Comparison of ENCODE assay signal across 22 mouse cellular contexts in the genomic region with DNA sequence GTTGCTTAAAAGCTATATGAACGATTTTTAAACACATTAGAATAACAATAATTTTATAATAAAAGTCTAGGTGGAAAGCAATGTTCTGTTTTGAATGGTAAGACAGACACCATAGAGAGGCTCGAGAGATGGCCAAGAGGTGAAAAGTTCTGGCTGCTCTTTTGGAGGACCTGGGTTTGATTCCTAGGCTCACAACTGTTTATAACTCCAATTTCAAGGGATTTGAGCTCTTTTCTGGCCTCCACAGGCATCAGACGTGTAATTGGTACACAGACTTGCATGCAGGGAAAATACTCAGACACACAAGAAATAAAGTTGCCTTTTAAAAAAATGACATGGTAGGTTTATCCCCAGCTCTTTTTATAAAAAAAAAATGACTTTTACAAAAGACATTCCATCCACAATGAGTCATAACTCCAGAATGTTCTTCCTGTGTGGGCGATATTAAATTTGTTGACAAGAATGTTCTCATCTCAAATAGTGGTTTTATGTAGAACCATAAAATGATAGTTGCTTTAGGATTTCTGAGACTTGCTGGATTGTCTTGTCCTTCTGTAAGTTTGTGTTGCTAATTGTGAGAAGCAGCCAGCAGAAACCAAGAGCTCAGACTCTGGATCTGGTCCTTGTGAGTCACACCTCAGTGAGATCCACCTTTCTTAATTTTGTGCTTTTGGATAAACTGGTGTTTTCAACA. TPM values are rescaled to one million over a fixed set of nuclear protein-coding genes. Genes with fewer than 3 reads are reported as not detected.
DNase-seq lines count a peak whose midpoint lies in the region; TF ChIP-seq lines count a peak whose summit lies in the region.
"Had no signal": no experiment of that assay in that cellular context is flagged by ENCODE, and none has a peak within 500 bp of the region (broad histone marks: within the 10 kb centered on the region; RNA-seq: fewer than 3 reads in every experiment).

No protein-coding gene starts in this region.

- H3K27me3 ChIP-seq in C2C12 (ENCODE audit: control insufficient read depth, insufficient read depth, insufficient read length): no peaks in the 10 kb centered on the region
- H3K27me3 ChIP-seq: embryonic facial prominence, embryonic 13.5 days; forebrain, embryonic 13.5 days; limb, embryonic 15.5 days; lung, embryonic 15.5 days; megakaryocyte, embryonic 14.5 days had no signal

- H3ac ChIP-seq in C2C12 (ENCODE audit: control insufficient read depth, insufficient read length, low read depth): peak overlapping the region; percentile 6

- peaks cover 11% of the 10 kb centered on the region for H3K36me3 ChIP-seq in C2C12 (ENCODE audit: control insufficient read depth, insufficient read depth)
- H3K36me3 ChIP-seq: embryonic facial prominence, embryonic 13.5 days; hindbrain, embryonic 10.5 days; limb, embryonic 15.5 days; lung, embryonic 15.5 days had no signal

- intact Hi-C loops in gastrocnemius, adult 2 months (cut with DNase I): no loop called here
- intact Hi-C loops in gastrocnemius, postnatal 36 days (cut with DNase I): no loop called here

- peaks cover 88% of the 10 kb centered on the region for H3K79me2 ChIP-seq in C2C12 (ENCODE audit: control insufficient read depth, insufficient read depth)

- no peak overlapping the region for H3K4me3 ChIP-seq in gastrocnemius, adult 2 months
- no peak overlapping the region for H3K4me3 ChIP-seq in layer of hippocampus, adult 2 months
- H3K4me3 ChIP-seq in C2C12 (ENCODE audit: insufficient read depth, poor library complexity, severe bottlenecking): no peak overlapping the region
- no peak overlapping the region for H3K4me3 ChIP-seq in embryonic fibroblast, embryonic 13.5 days (ENCODE audit: insufficient read depth, low read length)
- H3K4me3 ChIP-seq: embryonic facial prominence, embryonic 13.5 days; forebrain, embryonic 13.5 days; hindbrain, embryonic 10.5 days; limb, embryonic 15.5 days; lung, embryonic 15.5 days; megakaryocyte, embryonic 14.5 days had no signal

- no peak for TF ChIP-seq POLR2A in embryonic fibroblast, embryonic 13.5 days (IDR thresholded peaks at IDR 0.05; ENCODE audit: low read depth, low read length)

- peak overlapping the region; percentile 83 for H3K27ac ChIP-seq in gastrocnemius, adult 2 months
- H3K27ac ChIP-seq in layer of hippocampus, adult 2 months: peak overlapping the region; percentile 81
- peak overlapping the region; percentile 100 for H3K27ac ChIP-seq in embryonic fibroblast, embryonic 13.5 days (ENCODE audit: insufficient read depth, low read length)
- H3K27ac ChIP-seq: embryonic facial prominence, embryonic 13.5 days; forebrain, embryonic 13.5 days; hindbrain, embryonic 10.5 days; limb, embryonic 15.5 days; lung, embryonic 15.5 days had no signal

- no peak for TF ChIP-seq CTCF in gastrocnemius, adult 2 months (IDR thresholded peaks at IDR 0.05)
- TF ChIP-seq CTCF in layer of hippocampus, adult 2 months (conservative IDR thresholded peaks at IDR 0.05): no peak
- TF ChIP-seq CTCF in C2C12 (IDR thresholded peaks at IDR 0.05; ENCODE audit: control insufficient read depth, insufficient read depth, insufficient read length): no peak
- TF ChIP-seq CTCF in embryonic fibroblast, embryonic 13.5 days (IDR thresholded peaks at IDR 0.05; ENCODE audit: borderline replicate concordance, insufficient read depth, low read length): no peak

- H3K79me3 ChIP-seq in C2C12 (ENCODE audit: low read depth): peaks cover 63% of the 10 kb centered on the region

- peaks cover 14% of the 10 kb centered on the region for H3K4me1 ChIP-seq in embryonic fibroblast, embryonic 13.5 days (ENCODE audit: control insufficient read depth, insufficient read depth, low read length)
- H3K4me1 ChIP-seq: embryonic facial prominence, embryonic 13.5 days; forebrain, embryonic 13.5 days; hindbrain, embryonic 10.5 days; limb, embryonic 15.5 days; lung, embryonic 15.5 days had no signal

- no peak for DNase-seq in gastrocnemius, adult 2 months
- DNase-seq in gastrocnemius, postnatal 36 days: no peak
- DNase-seq in layer of hippocampus, adult 2 months (ENCODE audit: low spot score in 2 of 2): peak in 1 of 2 experiments; percentile 56
- DNase-seq in layer of hippocampus, adult 9-10 months (ENCODE audit: low spot score): no peak
- DNase-seq in thymus, postnatal 36 days: no peak
- DNase-seq in MN1 (ENCODE audit: low spot score): no peak
- DNase-seq: adrenal gland, adult 2 months; B cell, adult 2 months; cerebellum, postnatal 14 days; gastrocnemius, postnatal 14 days; spleen, adult 18-20 months; thymus, adult 18-20 months had no signal

TF ChIP-seq in C2C12, 6 proteins besides CTCF, POLR2A, EP300 and RAD21:
- TF ChIP-seq USF1 (IDR thresholded peaks at IDR 0.05; ENCODE audit: low read depth) (no peak), FOSL1 (IDR thresholded peaks at IDR 0.05; ENCODE audit: insufficient read depth, low read length, poor library complexity, severe bottlenecking) (peak; percentile 83), CEBPB (IDR thresholded peaks at IDR 0.05; ENCODE audit: low read depth) (no peak)

RNA-seq across cellular contexts. Expression of a gene that starts 12.8 kb away (rescaled TPM):
- total RNA-seq in gastrocnemius, adult 2 months (2021): 10 to 100 TPM; 28.2 to 28.9 TPM
- 10 to 100 TPM; 18.7 to 20.6 TPM for total RNA-seq in gastrocnemius, postnatal 36 days (2021)
- total RNA-seq in layer of hippocampus, adult 2 months (2021): 10 to 100 TPM; 61.2 to 73.0 TPM
- 19.3 TPM for polyA plus RNA-seq in C2C12 (2012; fragmentation: generic; extraction: Trizol)
- polyA plus RNA-seq in embryonic fibroblast, embryonic 13.5 days (2011; ENCODE audit: insufficient read length, low read depth, missing spikeins): 221 and 258 TPM in 2 replicates

RNA-seq across cellular contexts. Expression of a gene that starts 18.6 kb away (rescaled TPM):
- not detected for total RNA-seq in gastrocnemius, adult 2 months (2021)
- total RNA-seq in gastrocnemius, postnatal 36 days (2021): not detected
- not detected for total RNA-seq in layer of hippocampus, adult 2 months (2021)
- polyA plus RNA-seq in C2C12 (2012; fragmentation: generic; extraction: Trizol): not detected
- polyA plus RNA-seq in embryonic fibroblast, embryonic 13.5 days (2011; ENCODE audit: insufficient read length, low read depth, missing spikeins): not detected in 2 replicates
- total RNA-seq: adrenal gland, adult 2 months; gastrocnemius, postnatal 14 days; layer of hippocampus, adult 8-10 months had no signal
- polyA plus RNA-seq: adrenal gland, adult 2 months; embryonic facial prominence, embryonic 13.5 days; forebrain, embryonic 13.5 days; hindbrain, embryonic 10.5 days; intestine, embryonic 16.5 days; limb, embryonic 15.5 days; lung, embryonic 15.5 days had no signal

RNA-seq across cellular contexts. Expression of a gene that starts 30.9 kb away (rescaled TPM):
- 10 to 100 TPM; 10.0 to 18.8 TPM for total RNA-seq in gastrocnemius, adult 2 months (2021)
- total RNA-seq in gastrocnemius, postnatal 36 days (2021): 10 to 100 TPM in 1 of 2 experiments, 1 to 10 TPM in 1; 9.2 to 10.7 TPM
- 10 to 100 TPM; 17.9 to 20.6 TPM for total RNA-seq in layer of hippocampus, adult 2 months (2021)
- polyA plus RNA-seq in C2C12 (2012; fragmentation: generic; extraction: Trizol): 4.4 TPM
- polyA plus RNA-seq in embryonic fibroblast, embryonic 13.5 days (2011; ENCODE audit: insufficient read length, low read depth, missing spikeins): 12.0 and 13.9 TPM in 2 replicates
